Mouse (Mus musculus) left cerebral cortex, postnatal 4 days (tissue): ENCODE results near the gene Dio1. TPM values are rescaled to one million over a fixed set of nuclear protein-coding genes. Genes with fewer than 3 reads are reported as not detected.

Source experiments
- DNase-seq: peaks from one replicate; pipeline ENCODE4 v3.0.0-alpha.2; 2022
- intact Hi-C: fragments of 180-260 bp; cut with DNase I; formaldehyde crosslinking; loops from one replicate; pipeline ENCODE4 v1.15.1; 2025
- total RNA-seq, 2 experiments: library from RNA; stranded (reverse); gene quantifications; 2 replicates each; pipeline ENCODE4 v1.2.3; 2021

Dio1 gene
- total RNA-seq, 2 experiments from 2014 or later = not detected

DNA sequence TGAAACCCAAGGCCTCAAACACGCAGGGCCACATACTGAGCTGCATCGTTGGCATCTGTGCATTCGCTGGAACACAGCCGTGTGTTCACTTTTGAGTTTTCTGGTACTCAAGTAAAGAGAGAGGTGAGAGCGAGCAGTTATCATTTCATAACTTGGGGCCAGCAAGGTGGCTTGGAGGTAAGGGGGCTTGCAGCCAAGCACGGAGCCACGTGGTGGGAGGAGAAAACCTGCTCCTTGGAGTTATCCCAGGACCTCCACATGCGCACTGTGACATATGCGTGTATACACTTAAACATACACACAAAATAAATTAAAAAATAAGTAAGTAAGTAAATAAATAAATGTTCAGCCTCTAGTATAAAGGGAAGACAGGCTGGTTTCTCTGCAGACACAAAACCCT is 4.7 kb downstream of the Dio1 start:
- intact Hi-C loops = no loop called here
- no peak for DNase-seq

DNA sequence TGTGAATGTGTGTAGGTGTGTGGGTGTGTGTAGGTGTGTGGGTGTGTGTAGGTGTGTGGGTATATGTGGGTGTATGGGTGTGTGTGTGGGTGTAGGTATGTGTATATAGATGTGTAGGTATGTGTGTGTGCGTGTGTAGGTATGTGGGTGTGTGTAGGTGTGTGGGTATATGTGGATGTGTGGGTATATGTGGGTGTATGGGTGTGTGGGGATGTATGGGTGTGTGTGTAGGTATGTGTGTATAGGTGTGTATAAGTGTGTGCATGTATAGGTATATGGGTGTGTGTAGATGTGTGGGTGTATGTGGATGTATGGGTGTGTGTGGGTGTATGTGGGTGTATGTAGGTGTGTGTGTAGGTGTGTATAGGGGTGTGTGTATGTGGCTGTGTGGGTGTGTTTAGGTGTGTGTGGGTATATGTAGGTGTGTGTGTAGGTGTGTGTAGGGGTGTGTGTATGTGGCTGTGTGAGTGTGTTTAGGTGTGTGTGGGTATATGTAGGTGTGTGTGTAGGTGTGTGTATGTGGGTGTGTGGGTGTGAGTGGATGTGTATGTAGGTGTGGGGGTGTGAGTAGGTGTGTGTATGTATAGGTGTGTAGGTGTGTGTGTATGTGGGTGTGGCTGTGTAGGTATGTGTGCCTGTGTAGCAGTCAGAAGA is 5.9 kb downstream of the Dio1 start:
- intact Hi-C loops = no loop called here
- DNase-seq = no peak

DNA sequence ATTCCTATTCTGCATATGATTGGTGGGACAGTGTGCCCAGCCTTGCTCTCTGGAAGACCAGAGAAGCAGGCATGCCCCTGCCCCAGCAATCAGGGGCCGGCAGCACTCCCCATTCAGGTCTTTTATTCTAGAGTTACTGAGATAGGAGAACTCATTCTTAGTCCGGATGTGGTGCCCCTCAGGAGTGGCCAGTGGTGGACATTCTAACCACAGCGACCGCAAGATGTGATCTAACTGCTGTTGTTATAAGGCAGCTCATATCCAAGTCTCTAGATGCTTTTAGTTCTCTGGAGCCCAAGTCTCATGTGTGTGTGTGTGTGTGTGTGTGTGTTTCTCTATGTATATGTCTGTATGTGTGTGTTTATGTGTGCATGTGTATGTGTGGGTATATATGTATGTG is 6.6 kb downstream of the Dio1 start:
- intact Hi-C loops = no loop called here
- no peak for DNase-seq

GRCm38 (mm10) chr4:107299779-107300340 is 7.1 kb downstream of the Dio1 start:
- intact Hi-C loops = no loop called here
- DNase-seq = no peak

GRCm38 (mm10) chr4:107298071-107298606 is 8.8 kb downstream of the Dio1 start:
- intact Hi-C loops = no loop called here
- DNase-seq = no peak

DNA sequence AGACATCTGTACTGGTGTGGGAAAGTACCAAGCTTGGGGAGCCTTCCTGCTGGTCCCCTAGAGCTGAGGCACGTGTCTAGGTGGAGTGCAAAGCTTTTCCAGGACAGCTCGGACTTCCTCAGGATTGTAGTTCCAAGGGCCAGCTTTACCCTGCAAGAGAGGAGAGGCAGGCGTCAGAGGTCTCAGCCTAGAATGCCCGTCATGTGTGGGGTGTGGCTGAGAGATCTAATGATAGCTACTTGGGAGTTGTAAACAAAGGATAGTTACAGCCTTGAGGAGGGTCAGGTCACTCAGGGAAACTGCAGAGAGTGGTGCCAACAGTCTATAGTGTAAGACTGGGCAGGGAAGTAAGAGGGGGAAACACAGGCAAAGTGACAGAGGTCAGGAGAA is 14.7 kb downstream of the Dio1 start:
- intact Hi-C loops = no loop called here
- DNase-seq = no peak

DNA sequence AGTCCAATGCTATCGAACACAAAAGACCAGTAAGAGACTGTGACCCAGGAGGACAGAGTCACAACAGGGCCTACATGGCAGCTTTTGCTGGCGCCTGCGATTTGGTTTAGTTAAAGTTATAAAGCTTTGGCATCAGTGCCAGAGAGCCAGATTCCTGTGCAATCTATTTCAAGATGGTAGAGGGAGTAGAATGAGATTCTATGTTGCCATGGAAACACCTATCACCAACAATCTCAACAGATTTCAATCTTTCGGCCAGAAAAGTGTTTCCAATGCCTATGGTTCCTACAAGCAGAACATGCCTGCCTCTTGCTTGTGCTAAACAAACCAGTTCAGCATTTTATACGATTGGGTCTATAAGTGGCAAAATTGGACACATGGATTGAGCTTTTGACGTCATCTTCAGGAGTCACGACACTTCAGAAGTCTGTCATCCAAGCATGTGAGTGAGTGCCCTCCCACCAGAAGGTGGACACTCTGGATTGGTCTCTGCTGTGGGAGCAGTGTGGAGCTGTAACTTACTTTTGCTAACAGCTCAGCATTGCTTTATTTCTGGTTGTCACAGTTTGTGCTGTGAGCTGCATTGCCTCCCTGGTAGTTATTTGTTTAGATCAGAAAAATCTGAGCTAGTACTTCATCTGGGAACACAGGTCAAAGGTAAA is 15.2 kb downstream of the Dio1 start:
- DNase-seq = no peak
- intact Hi-C loops = no loop called here

DNA sequence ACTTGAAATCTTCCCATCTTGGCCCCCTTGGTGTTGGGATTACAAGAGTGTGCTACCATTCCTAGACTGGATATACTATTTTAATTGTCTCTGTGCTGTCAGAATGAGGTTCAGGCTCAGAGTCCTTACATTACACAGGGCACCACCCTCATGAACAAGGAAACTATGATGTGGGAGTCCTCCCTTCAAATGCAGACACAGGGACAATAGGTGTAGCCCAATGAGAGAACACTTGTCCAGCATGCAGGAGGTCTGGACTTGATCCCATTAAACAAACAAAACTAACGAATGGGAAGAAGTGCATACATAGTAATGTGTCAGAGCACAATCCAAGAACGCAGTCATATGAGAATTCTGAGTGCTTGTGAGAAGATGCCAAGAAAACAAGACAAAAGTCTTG is 19.5 kb downstream of the Dio1 start:
- DNase-seq = no peak
- intact Hi-C loops = no loop called here

DNA sequence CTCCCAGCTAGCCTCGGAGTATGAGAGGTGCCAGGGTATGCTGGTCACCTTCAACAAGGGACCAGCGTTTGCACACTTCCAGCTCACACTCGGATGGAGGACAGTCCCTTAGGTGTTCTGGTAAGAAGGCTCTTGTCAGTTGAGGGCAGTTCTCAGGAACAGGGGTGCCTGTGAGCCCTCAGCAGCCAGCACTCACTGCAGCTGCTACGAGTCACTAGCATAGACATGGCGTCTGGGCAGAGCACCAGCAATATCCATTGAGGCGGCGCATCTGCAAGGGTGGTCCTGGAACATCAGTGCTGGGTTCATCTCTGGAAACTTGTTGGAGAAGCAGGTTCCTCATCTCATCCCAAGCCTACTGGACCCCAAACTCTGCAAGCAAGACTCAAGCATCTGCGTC is 20.6 kb downstream of the Dio1 start:
- no peak for DNase-seq
- intact Hi-C loops = no loop called here

DNA sequence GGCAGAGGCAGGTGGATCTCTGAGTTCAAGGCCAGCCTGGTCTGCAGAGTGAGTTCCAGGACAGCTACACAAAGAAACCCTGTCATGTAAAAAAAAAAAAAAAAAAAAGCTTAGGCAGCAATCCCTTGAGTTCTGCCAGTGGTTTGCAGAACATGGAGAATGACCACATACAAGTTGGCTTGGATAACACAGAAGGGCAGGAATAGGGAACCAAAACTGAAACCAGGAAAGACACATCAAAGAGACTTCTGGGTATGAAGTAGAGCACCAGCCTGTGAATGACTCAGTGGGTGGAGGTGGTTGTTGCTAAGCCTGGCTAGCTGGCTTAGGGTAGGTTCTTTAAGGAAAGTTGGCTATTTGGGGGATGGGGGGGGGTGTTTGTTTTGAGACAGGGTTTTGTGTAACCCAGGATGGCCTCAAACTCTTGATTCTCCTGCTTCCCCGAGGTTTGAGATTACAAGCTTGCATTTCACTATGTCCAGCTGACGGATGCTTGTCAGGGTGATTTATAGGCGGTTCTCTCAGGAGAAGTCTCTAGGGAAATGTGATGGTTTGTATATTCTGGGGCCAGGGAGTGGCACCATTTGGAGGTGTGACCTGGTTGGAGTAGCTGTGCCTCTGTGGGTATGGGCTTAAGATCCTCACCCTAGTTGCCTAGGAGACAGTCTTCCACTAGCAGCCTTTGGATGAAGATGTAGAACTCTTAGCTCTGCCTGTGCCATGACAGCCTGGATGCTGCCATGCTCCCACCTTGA is 21.3 kb downstream of the Dio1 start:
- no peak for DNase-seq
- intact Hi-C loops = no loop called here

DNA sequence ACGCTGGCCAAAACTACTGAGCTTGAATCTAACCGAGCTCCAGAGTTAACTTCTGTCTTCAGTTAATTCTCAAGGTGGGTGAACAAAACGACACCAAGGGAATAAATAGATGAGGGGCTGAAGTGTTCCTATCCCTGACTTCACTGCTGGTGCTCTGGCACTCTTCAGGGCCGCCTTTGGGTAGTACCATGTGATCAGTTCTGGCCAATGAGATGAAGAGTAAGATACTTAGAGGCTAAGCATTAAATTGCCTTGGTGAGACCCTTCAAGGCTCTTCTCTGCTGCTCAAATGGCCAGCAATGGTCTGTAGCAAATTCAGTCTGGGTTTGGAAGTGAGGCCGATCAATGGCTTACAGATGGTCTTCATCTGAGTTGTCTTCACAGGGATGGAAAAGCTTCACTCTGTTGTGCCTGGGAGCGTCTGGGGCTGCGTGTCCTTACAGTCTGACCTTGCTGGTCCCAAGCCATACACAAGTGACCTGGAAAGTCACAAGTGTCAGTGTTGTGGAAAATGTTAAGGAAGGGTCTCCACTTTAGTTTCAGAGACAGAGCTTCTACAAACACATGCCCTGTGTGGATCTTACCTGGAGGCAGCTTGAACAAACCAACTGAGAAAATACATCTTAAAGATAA is 26.0 kb downstream of the Dio1 start:
- intact Hi-C loops = no loop called here
- no peak for DNase-seq

DNA sequence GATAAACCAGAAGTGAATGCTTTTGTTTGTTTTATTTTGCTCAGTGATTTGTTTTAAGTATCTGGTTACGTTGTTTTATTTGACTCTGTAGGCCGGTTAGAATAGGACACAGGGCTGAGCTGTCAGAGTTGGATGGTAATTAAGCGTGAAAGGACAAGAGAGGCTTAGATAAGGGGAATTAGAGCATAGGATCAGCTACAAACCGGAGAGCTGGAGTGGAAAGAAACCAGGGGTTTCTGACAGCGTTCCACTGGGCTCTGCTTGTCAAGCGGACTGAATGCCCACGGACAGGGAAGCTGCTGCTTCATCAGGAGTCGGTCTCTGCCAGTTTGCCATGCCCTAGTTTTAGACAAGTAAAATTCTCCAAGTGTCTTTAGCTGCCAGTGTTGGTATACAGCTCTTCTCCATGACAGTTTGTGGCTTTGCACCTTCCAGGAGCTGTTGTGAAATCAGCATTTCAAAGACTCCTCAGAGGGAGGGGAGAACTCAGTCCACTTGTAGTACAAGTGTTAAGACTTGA is 28.7 kb downstream of the Dio1 start:
- intact Hi-C loops = no loop called here
- DNase-seq = peak; percentile 29

DNA sequence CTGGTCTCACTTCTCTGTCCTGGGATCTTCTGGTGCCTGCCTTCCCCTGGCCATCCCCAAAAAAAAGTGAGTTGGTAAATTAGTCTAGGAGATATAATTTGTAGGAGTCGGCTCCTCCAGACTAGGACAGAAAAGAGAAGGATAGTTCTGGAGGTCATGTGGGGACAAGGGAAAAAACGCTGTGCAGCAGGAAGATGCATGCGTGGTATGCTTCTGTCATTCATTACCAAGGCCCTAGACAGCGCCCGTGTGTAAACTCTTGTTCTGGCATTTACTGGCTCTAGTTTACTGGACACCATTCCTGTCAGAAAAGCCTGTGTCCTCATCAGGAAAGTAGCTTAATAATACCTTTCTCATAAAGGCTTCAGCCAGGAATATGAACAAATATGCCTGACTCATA is 32.5 kb downstream of the Dio1 start:
- no peak for DNase-seq
- intact Hi-C loops = no loop called here

- intact Hi-C loops = no loop called here
These were observed 33.3 kb downstream of the Dio1 start for GRCm38 (mm10) chr4:107273683-107274082.

DNA sequence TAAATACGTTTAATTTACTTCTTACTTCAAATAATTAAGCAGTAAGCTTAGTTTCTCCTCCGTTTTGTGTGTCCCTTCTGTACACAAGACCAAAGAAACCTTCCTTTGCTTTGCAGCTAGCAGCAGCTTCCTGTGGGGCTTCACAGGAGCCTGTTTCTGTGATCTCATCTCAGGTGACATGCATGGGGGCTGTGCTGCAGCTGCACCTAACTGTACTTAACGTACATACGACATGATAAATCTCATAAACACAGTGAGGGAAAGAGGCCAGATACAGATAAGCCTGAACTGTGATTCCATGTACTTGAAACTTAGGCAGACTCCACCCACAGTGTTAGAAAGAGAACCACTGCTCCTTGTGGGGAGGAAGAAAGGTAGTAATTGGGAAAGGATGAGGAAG is 47.0 kb downstream of the Dio1 start:
- intact Hi-C loops = no loop called here
- no peak for DNase-seq

More at GRCm38 (mm10) chr4:107273683-107274082, 33.3 kb downstream of the Dio1 start:
- DNase-seq = no peak

- no peak for DNase-seq
- intact Hi-C loops = loop anchor here (5.0 kb wide), 2 partner anchors 58 to 93 kb away; partner anchors contain the start of gene Yipf1
These were observed 52.6 kb downstream of the Dio1 start for GRCm38 (mm10) chr4:107254414-107254813.

- intact Hi-C loops = loop anchor here (5.0 kb wide), 2 partner anchors 59 to 94 kb away; partner anchors contain the start of gene Yipf1
- DNase-seq = peak; percentile 99
These were observed 53.6 kb downstream of the Dio1 start, which contains the start of the genes Lrrc42 and Hspb11 for GRCm38 (mm10) chr4:107253125-107254091. Gene Lrrc42, minus strand, starts transcription at chr4:107253532. Gene Hspb11, plus strand, starts transcription at chr4:107253593.

DNA sequence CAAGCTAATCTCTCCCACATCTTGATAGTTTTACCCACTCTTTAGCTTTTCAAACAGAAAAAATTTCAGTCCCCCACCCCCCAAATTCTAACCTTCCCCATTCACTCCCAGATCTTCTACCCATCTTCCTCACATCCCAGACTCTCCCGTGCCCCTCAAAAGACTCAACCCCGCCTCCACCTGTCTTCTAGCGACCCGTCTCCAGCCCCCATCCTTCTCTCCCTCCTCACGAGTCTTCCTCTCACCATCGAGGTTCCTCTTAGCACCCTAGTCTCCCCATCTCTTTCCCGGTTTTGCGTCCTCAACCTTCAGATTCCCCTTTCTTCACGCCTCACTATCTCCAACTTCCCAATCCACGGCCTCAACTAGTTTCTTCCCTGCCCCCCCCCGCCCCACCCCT is 54.4 kb downstream of the Dio1 start:
- DNase-seq = peak; percentile 1
- intact Hi-C loops = loop anchor here (5.0 kb wide), 2 partner anchors 60 to 95 kb away; partner anchors contain the start of gene Yipf1

DNA sequence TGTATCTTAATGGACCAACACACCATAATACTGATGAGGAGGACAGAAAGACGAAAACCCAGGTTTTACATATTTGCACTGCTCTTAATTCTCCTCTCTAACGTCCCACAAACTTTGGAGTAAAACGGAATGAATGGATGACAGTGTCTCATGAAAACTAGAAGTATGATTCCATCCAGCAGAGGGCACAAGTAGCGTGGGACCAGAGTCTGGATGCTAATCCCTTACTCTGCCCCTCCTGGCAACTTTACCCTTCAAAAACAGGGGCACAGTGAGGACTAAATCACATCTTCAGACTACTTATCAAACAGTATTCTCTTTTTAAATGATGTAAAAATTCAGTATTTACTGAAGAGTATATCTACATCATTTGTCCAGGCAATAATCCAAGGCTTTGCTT is 56.5 kb downstream of the Dio1 start:
- intact Hi-C loops = loop anchor here (5.0 kb wide), 2 partner anchors 62 to 97 kb away; partner anchors contain the start of gene Yipf1

More for the DNA sequence above, 56.5 kb downstream of the Dio1 start:
- peak; percentile 35 for DNase-seq
